Mouse (Mus musculus) adrenal gland, postnatal 10 days (tissue): ENCODE data around the gene Cd59b. TPM values are rescaled to one million over a fixed set of nuclear protein-coding genes. Genes with fewer than 3 reads are reported as not detected.

ENCODE experiments used
- DNase-seq: peaks from one replicate; pipeline ENCODE4 v3.0.0; 2021; ENCODE audit warnings: mixed read lengths
- total RNA-seq, 2 experiments: library from RNA; stranded (reverse); gene quantifications; 2 replicates each; pipeline ENCODE4 v1.2.3; 2021

Cd59b gene
- total RNA-seq, 2 experiments from 2014 or later, result 4.7 to 5.0 TPM

- DNase-seq, result no peak
Measured at GRCm38 (mm10) chr2:104119097-104119496, 49.4 kb downstream of the Cd59b start.

- DNase-seq, result no peak
Measured at GRCm38 (mm10) chr2:104120312-104120711, 50.7 kb downstream of the Cd59b start.

- no peak for DNase-seq
Measured at GRCm38 (mm10) chr2:104121681-104122504, 52.2 kb downstream of the Cd59b start.

- peak; percentile 98 for DNase-seq
Measured at GRCm38 (mm10) chr2:104122505-104123378, 53.1 kb downstream of the Cd59b start, which contains the start of gene A930018P22Rik. A930018P22Rik (plus strand) TSS chr2:104122769.

GRCm38 (mm10) chr2:104123540-104123939 is 53.9 kb downstream of the Cd59b start:
- DNase-seq, result no peak

- DNase-seq, result no peak
Measured at GRCm38 (mm10) chr2:104124071-104124470, 54.4 kb downstream of the Cd59b start.

- peak; percentile 76 for DNase-seq
Measured at GRCm38 (mm10) chr2:104128803-104129531, 59.3 kb downstream of the Cd59b start.

GRCm38 (mm10) chr2:104130165-104130564 is 60.5 kb downstream of the Cd59b start:
- DNase-seq, result no peak

- peak; percentile 83 for DNase-seq
Measured at GRCm38 (mm10) chr2:104130969-104131368, 61.3 kb downstream of the Cd59b start.

- no peak for DNase-seq
Measured at GRCm38 (mm10) chr2:104132266-104132859, 62.7 kb downstream of the Cd59b start.

- DNase-seq, result no peak
Measured at GRCm38 (mm10) chr2:104133042-104133810, 63.6 kb downstream of the Cd59b start.

- DNase-seq, result peak; percentile 78
Measured at GRCm38 (mm10) chr2:104134150-104135056, 64.8 kb downstream of the Cd59b start.

- DNase-seq, result no peak
Measured at GRCm38 (mm10) chr2:104135920-104136319, 66.3 kb downstream of the Cd59b start.

Other genes with a start within 250 kb of the Cd59b start
- 10 to 100 TPM; 26.9 to 37.3 TPM for gene Lmo2, start 111.9 kb upstream of the Cd59b start, total RNA-seq
- 10 to 100 TPM; 74.6 to 85.7 TPM for gene Fbxo3, start 42.1 kb upstream of the Cd59b start, total RNA-seq
- not detected for gene 4931422A03Rik, start 41.5 kb upstream of the Cd59b start, total RNA-seq
- under 1 TPM; 0.15 to 0.30 TPM for gene Gm10912, start 4.0 kb upstream of the Cd59b start, total RNA-seq
- not detected for gene Gm10799, start 1.3 kb upstream of the Cd59b start, total RNA-seq
- 10 to 100 TPM; 30.2 to 38.2 TPM for gene Cd59a, start 26.0 kb downstream of the Cd59b start, total RNA-seq
- gene A930018P22Rik, start 52.9 kb downstream of the Cd59b start, total RNA-seq, result 1 to 10 TPM; 1.7 to 2.0 TPM